Mouse (Mus musculus): ENCODE data around the gene Nemf. TPM values are rescaled to one million over a fixed set of nuclear protein-coding genes. Genes with fewer than 3 reads are reported as not detected.
A peak's percentile ranks its signal among the peaks of the same experiment; 100 is the strongest.
"Not testable (repeated sequence)": the region's sequence is repeated elsewhere in the genome, so short reads cannot be mapped to it uniquely, and the experiment has no call there.

Gene Nemf
- total RNA-seq, 2 experiments from 2014 or later, result 33.9 to 39.0 TPM

GRCm38 (mm10) chr12:69372731-69373331 lies 15.9 kb upstream of the Nemf start:
- DNase-seq, result peak; percentile 32

GRCm38 (mm10) chr12:69371854-69372671 lies 15.1 kb upstream of the Nemf start, which contains the start of the genes Arf6 and Gm9887:
Arf6 (plus strand) TSS chr12:69372150.
Gm9887 (minus strand) TSS chr12:69372458.
- DNase-seq, result peak; percentile 99

- no peak for DNase-seq
Measured at GRCm38 (mm10) chr12:69371421-69371853, 14.5 kb upstream of the Nemf start.

- DNase-seq, result no peak
Measured at GRCm38 (mm10) chr12:69370936-69371335, 14.0 kb upstream of the Nemf start.

- no peak for DNase-seq
Measured at GRCm38 (mm10) chr12:69367557-69367956, 10.6 kb upstream of the Nemf start.

- no peak for DNase-seq
Measured at GRCm38 (mm10) chr12:69366424-69366823, 9.5 kb upstream of the Nemf start.

- DNase-seq, result no peak
Measured at GRCm38 (mm10) chr12:69365757-69366156, 8.8 kb upstream of the Nemf start.

- DNase-seq, result peak; percentile 91
Measured at GRCm38 (mm10) chr12:69363899-69364762, 7.2 kb upstream of the Nemf start.

GRCm38 (mm10) chr12:69363110-69363509 lies 6.1 kb upstream of the Nemf start:
- not testable (repeated sequence) for DNase-seq

- no peak for DNase-seq
Measured at GRCm38 (mm10) chr12:69362388-69362787, 5.4 kb upstream of the Nemf start.

- no peak for DNase-seq
Measured at GRCm38 (mm10) chr12:69361919-69362318, 5.0 kb upstream of the Nemf start.

- DNase-seq, result peak; percentile 100
Measured at GRCm38 (mm10) chr12:69360997-69361899, 4.3 kb upstream of the Nemf start.

GRCm38 (mm10) chr12:69360655-69360996 lies 3.7 kb upstream of the Nemf start:
- DNase-seq, result no peak

GRCm38 (mm10) chr12:69357300-69357646 lies 308 bp upstream of the Nemf start:
- DNase-seq, result no peak

- no peak for DNase-seq
Measured at GRCm38 (mm10) chr12:69351685-69352084, 5.3 kb downstream of the Nemf start.

GRCm38 (mm10) chr12:69349928-69350327 lies 7.0 kb downstream of the Nemf start:
- DNase-seq, result no peak

GRCm38 (mm10) chr12:69333547-69333946 lies 23.4 kb downstream of the Nemf start:
- DNase-seq, result peak; percentile 38

- no peak for DNase-seq
Measured at GRCm38 (mm10) chr12:69332147-69332546, 24.8 kb downstream of the Nemf start.

GRCm38 (mm10) chr12:69331187-69331586 lies 25.8 kb downstream of the Nemf start:
- no peak for DNase-seq

- no peak for DNase-seq
Measured at GRCm38 (mm10) chr12:69318431-69318830, 38.5 kb downstream of the Nemf start.

- no peak for DNase-seq
Measured at GRCm38 (mm10) chr12:69309659-69310058, 47.3 kb downstream of the Nemf start.

- no peak for DNase-seq
Measured at GRCm38 (mm10) chr12:69306333-69306732, 50.6 kb downstream of the Nemf start.

All from adrenal gland, postnatal 10 days (tissue).